Mouse (Mus musculus) yolk sac, embryonic 10.5 days (tissue): Measurements from ENCODE around the gene Marveld3.

Experiments
- DNase-seq: peaks from one replicate; pipeline ENCODE4 v3.0.0-alpha.2; 2017; ENCODE audit warnings: low spot score

Marveld3 gene

GRCm38 (mm10) chr8:109961693-109962367 lies at the start of gene Marveld3:
Marveld3 (minus strand) TSS chr8:109962203.
- peak; percentile 70 for DNase-seq

GRCm38 (mm10) chr8:110010868-110011267 lies 48.9 kb upstream of the Marveld3 start:
- peak; percentile 39 for DNase-seq

- DNase-seq = no peak
Measured at GRCm38 (mm10) chr8:110008995-110009446, 47.0 kb upstream of the Marveld3 start.

- no peak for DNase-seq
Measured at GRCm38 (mm10) chr8:110008228-110008994, 46.4 kb upstream of the Marveld3 start.

GRCm38 (mm10) chr8:110006312-110007023 lies 44.5 kb upstream of the Marveld3 start:
- no peak for DNase-seq

GRCm38 (mm10) chr8:110004300-110004699 lies 42.3 kb upstream of the Marveld3 start:
- peak; percentile 49 for DNase-seq

GRCm38 (mm10) chr8:110002953-110003352 lies 41.0 kb upstream of the Marveld3 start:
- DNase-seq = no peak

- no peak for DNase-seq
Measured at GRCm38 (mm10) chr8:109999974-110000373, 38.0 kb upstream of the Marveld3 start.

- DNase-seq = no peak
Measured at GRCm38 (mm10) chr8:109998066-109998465, 36.1 kb upstream of the Marveld3 start.

- DNase-seq = no peak
Measured at GRCm38 (mm10) chr8:109997381-109997780, 35.4 kb upstream of the Marveld3 start.

- no peak for DNase-seq
Measured at GRCm38 (mm10) chr8:109992951-109993350, 30.9 kb upstream of the Marveld3 start.

GRCm38 (mm10) chr8:109992166-109992565 lies 30.2 kb upstream of the Marveld3 start:
- DNase-seq = no peak

GRCm38 (mm10) chr8:109990224-109990623 lies 28.2 kb upstream of the Marveld3 start, which contains the start of gene Tat:
Tat (plus strand) TSS chr8:109990437.
- DNase-seq = no peak

- DNase-seq = no peak
Measured at GRCm38 (mm10) chr8:109989151-109989550, 27.1 kb upstream of the Marveld3 start.

GRCm38 (mm10) chr8:109987776-109988175 lies 25.8 kb upstream of the Marveld3 start:
- DNase-seq = no peak

GRCm38 (mm10) chr8:109986384-109986783 lies 24.4 kb upstream of the Marveld3 start:
- DNase-seq = no peak

GRCm38 (mm10) chr8:109983944-109984343 lies 21.9 kb upstream of the Marveld3 start:
- DNase-seq = no peak

GRCm38 (mm10) chr8:109982386-109983105 lies 20.5 kb upstream of the Marveld3 start:
- no peak for DNase-seq

- peak; percentile 43 for DNase-seq
Measured at GRCm38 (mm10) chr8:109979339-109979738, 17.3 kb upstream of the Marveld3 start.

- no peak for DNase-seq
Measured at GRCm38 (mm10) chr8:109972901-109973300, 10.9 kb upstream of the Marveld3 start.

- DNase-seq = no peak
Measured at GRCm38 (mm10) chr8:109970323-109970722, 8.3 kb upstream of the Marveld3 start.

GRCm38 (mm10) chr8:109968837-109969236 lies 6.8 kb upstream of the Marveld3 start:
- no peak for DNase-seq
